ENCODE assay signal across 13 mouse cellular contexts in the genomic region with DNA sequence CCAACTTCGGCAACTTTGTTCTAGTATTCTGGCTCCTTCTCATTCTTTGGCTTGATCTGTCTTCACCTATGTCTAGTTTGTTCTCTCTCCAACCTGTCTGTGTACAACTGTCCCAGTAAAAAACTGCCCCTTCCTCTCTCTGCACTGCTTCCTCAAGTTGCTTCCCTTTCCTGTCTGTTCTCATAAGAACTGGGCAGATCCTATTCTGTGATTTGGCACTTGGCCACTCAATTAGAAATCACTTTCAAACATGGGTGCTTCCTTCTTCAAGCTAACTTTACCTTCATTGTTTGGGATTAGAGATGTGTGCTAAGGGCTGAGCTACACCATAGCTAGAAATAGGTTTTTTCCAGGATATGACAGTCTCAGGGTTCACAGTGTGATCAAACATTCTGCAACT. TPM values are rescaled to one million over a fixed set of nuclear protein-coding genes. Genes with fewer than 3 reads are reported as not detected.
DNase-seq lines count a peak whose midpoint lies in the region; TF ChIP-seq lines count a peak whose summit lies in the region.
"Had no signal": no experiment of that assay in that cellular context is flagged by ENCODE, and none has a peak within 500 bp of the region (broad histone marks: within the 10 kb centered on the region; RNA-seq: fewer than 3 reads in every experiment).

No protein-coding gene starts in this region.

- H3K9ac ChIP-seq in heart, adult 2 months (ENCODE audit: low read depth, low read length) = no peak overlapping the region

- TF ChIP-seq EP300 in heart, adult 2 months (IDR thresholded peaks at IDR 0.05; ENCODE audit: insufficient read depth, low read depth, low read length) = no peak

- H3K27me3 ChIP-seq in heart, adult 2 months (ENCODE audit: control insufficient read depth, insufficient read depth, low read length) = no peaks in the 10 kb centered on the region

- H3K4me1 ChIP-seq in heart, adult 2 months (ENCODE audit: control insufficient read depth, insufficient read depth, low read length) = peaks cover 2% of the 10 kb centered on the region
- peaks cover 7% of the 10 kb centered on the region; the same call in 1 of the 2 replicates for H3K4me1 ChIP-seq in brown adipose tissue, adult 24 weeks (ENCODE audit: control insufficient read depth, insufficient read depth, insufficient read length, low read length)

- intact Hi-C loops in heart, adult 2 months (cut with DNase I) = no loop called here

- TF ChIP-seq POLR2A in heart, adult 2 months (IDR thresholded peaks at IDR 0.05; ENCODE audit: insufficient read depth, low read depth, low read length) = peak; percentile 68; the same call in 1 of the 2 replicates

- peaks cover 2% of the 10 kb centered on the region; the same call in 1 of the 2 replicates for H3K36me3 ChIP-seq in heart, adult 2 months (ENCODE audit: control insufficient read depth, insufficient read depth, low read length)

- H3K27ac ChIP-seq in heart, adult 2 months = peak overlapping the region; percentile 69
- H3K27ac ChIP-seq in layer of hippocampus, adult 2 months = peak overlapping the region; percentile 1; the same call in 1 of the 2 replicates
- peak overlapping the region; percentile 55 for H3K27ac ChIP-seq in brown adipose tissue, adult 24 weeks (replicated peaks; ENCODE audit: low read depth, low read length)

- peak in 1 of 2 experiments; percentile 8 for DNase-seq in heart, adult 2 months
- DNase-seq in heart, postnatal 4 days = no peak
- no peak for DNase-seq in layer of hippocampus, adult 2 months (ENCODE audit: low spot score in 2 of 2)
- no peak for DNase-seq in layer of hippocampus, postnatal 10 days (ENCODE audit: low spot score in 2 of 2)
- DNase-seq in lung, postnatal 14 days = peak; percentile 7
- DNase-seq in frontal cortex, postnatal 10 days (ENCODE audit: low spot score in 2 of 2) = no peak
- no peak for DNase-seq in urinary bladder, adult 2 months (ENCODE audit: low spot score)
- DNase-seq: left cerebral cortex, postnatal 4 days; right cerebral cortex, adult 18-20 months had no signal

- peaks cover 1% of the 10 kb centered on the region; the same call in 1 of the 2 replicates for H3K79me2 ChIP-seq in heart, adult 2 months (replicated peaks; ENCODE audit: control insufficient read depth, insufficient read depth, low read length)

- TF ChIP-seq CTCF in heart, adult 2 months (IDR thresholded peaks at IDR 0.05) = no peak
- no peak for TF ChIP-seq CTCF in layer of hippocampus, adult 2 months (conservative IDR thresholded peaks at IDR 0.05)

- WGBS in heart, adult 2 months = 54% methylated on average over 1 of the region's 1 CpGs

- no peak overlapping the region; the same call in 1 of the 2 replicates for H3K4me3 ChIP-seq in heart, adult 2 months
- H3K4me3 ChIP-seq in layer of hippocampus, adult 2 months = no peak overlapping the region
- no peak overlapping the region for H3K4me3 ChIP-seq in brown adipose tissue, adult 24 weeks (ENCODE audit: insufficient read depth, low read depth, low read length)
- H3K4me3 ChIP-seq: erythroblast, embryonic 14.5 days had no signal

RNA-seq across cellular contexts. Expression of a gene that starts 0.7 kb away (rescaled TPM):
- total RNA-seq in heart, adult 2 months (2021) = 10 to 100 TPM; 54.2 to 55.3 TPM
- polyA plus RNA-seq in heart, adult 2 months (2012; rRNA removed) = 32.5 and 54.7 TPM in 2 replicates
- 10 to 100 TPM; 76.4 to 85.7 TPM for total RNA-seq in heart, postnatal 4 days (2021)
- total RNA-seq in layer of hippocampus, adult 2 months (2021) = 10 to 100 TPM; 42.5 to 50.1 TPM
- total RNA-seq in layer of hippocampus, postnatal 10 days (2021) = 10 to 100 TPM; 48.8 to 53.9 TPM
- 38.5 and 38.8 TPM in 2 replicates for polyA plus RNA-seq in brown adipose tissue, adult 24 weeks (2012; ENCODE audit: insufficient read depth, insufficient read length, missing spikeins)
- polyA plus RNA-seq in urinary bladder, adult 2 months (2012; rRNA removed) = 15.4 and 19.0 TPM in 2 replicates

RNA-seq across cellular contexts. Expression of a gene that starts 3.7 kb away (rescaled TPM):
- total RNA-seq in heart, adult 2 months (2021) = under 1 TPM; 0.10 to 0.16 TPM
- polyA plus RNA-seq in heart, adult 2 months (2012; rRNA removed) = 0.12 and 0.20 TPM in 2 replicates
- total RNA-seq in heart, postnatal 4 days (2021) = under 1 TPM; 0.14 to 0.16 TPM
- under 1 TPM in 1 of 2 experiments, not detected in 1; 0.08 TPM for total RNA-seq in layer of hippocampus, adult 2 months (2021)
- total RNA-seq in layer of hippocampus, postnatal 10 days (2021) = under 1 TPM; 0.04 to 0.18 TPM
- 1.9 and 2.2 TPM in 2 replicates for polyA plus RNA-seq in brown adipose tissue, adult 24 weeks (2012; ENCODE audit: insufficient read depth, insufficient read length, missing spikeins)
- 0.01 and 0.04 TPM in 2 replicates for polyA plus RNA-seq in urinary bladder, adult 2 months (2012; rRNA removed)
- total RNA-seq: megakaryocyte progenitor cell, adult 5-6 weeks; midbrain, postnatal 0 days had no signal
- polyA plus RNA-seq: erythroblast, embryonic 14.5 days; midbrain, postnatal 0 days had no signal

Comparison
In these comparisons a context has a peak if more than half of its experiments do, and no peak if none do; other contexts are left out.
1. H3K27ac ChIP-seq: peak in every context shown above with its lines; median percentile 69 in heart, adult 2 months; 55 in brown adipose tissue, adult 24 weeks; 1 in layer of hippocampus, adult 2 months.